Mouse (Mus musculus) liver (tissue): ENCODE measurements at regions not wholly inside any gene's neighbourhood (a gene's known extent, or its start where the extent isn't known, plus 50 kb on each side); places are given as distances from the start of the nearest gene placed in this dataset.

Source experiments
- DNase-seq: peaks from one replicate; pipeline ENCODE4 v3.0.0-alpha.2; 2020; ENCODE audit warnings: mixed read lengths

- no peak for DNase-seq
Measured at GRCm38 (mm10) chr14:99617374-99617773, 318.9 kb downstream of the Klf5 start.

- DNase-seq, result no peak
Measured at GRCm38 (mm10) chr14:99621538-99621937, 323.0 kb downstream of the Klf5 start.

DNA sequence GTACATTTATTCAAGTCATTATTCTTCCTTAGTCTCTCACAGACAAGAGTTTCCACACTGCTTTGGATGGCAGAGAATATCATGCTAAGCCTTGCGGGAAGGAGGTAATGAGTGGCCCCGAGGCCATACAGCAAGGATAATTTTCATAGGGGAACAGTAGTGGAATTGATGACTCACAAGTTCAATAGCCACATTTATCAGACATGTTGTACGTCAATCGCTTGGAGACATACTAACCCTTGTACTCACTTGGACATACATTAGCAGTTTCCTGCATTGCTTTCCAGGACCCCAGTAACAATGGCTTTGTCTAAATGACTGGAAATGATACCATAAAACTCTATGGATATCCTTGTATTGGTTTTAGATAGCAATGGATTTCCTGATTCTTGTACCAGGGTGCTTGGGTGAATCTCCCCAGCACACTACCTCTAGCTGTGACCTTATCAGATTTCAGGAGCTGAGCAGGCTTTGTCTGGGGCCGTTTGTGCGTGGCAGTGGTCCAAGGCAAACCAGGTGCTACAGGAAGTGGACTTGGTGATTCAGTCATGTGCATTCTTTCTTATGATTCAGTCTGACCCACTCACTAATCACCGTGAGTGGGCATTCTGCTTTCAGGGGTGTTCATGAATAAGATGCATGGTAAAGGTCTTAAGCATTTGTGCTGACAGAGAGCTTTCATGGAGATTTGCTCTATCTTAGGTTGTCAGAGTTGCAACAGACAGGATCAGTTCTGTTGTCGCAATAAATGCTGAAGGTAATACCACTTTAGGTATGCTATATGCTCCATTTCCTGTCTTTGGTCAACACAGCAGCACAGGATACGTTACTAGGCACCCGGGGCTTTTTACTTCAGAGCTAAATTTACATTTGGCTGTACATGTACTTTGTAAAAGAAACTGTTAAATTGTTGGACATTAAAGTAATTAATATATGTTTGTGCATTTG, 326.2 kb downstream of the Klf5 start:
- no peak for DNase-seq

- no peak for DNase-seq
Measured at GRCm38 (mm10) chr14:99627615-99628014, 329.1 kb downstream of the Klf5 start.

DNA sequence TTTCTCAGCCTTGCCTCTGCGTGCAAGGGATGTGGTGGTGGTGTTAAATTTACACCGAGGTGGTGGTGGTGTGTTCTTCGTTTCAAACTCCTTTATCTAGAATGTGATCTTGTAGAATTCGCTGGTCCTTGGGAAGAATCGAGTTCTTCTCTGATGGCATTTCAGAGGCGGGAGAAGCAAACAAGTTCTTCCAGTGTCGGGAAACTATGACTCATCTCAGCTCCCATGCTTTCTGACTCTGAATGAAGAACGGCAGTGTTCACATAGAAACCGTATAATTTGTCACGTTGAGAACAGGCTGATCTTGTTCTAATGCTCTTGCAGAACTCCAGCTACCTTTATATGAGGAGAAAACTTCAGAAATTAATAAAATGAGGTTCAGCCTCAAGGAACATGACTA, 332.6 kb downstream of the Klf5 start:
- no peak for DNase-seq

DNA sequence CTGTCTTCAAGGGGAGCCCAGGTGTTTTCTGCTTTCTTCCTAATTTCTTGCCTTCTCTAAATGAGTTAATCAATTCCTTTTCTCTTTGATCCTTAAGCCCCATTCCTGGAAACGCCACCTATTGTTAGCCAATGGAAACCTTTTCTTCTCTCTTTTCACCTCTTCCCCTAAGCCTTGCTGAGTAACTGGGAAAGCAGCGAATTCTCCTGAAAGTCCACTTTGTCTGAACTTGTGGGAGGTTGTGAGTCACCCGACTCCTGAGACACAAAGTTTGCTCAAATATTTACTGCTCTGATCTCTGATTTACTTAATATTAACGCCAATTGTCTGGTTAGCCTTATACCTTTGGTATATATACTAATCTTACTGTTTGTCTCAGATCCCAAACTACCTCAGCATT, 334.0 kb downstream of the Klf5 start:
- no peak for DNase-seq

DNA sequence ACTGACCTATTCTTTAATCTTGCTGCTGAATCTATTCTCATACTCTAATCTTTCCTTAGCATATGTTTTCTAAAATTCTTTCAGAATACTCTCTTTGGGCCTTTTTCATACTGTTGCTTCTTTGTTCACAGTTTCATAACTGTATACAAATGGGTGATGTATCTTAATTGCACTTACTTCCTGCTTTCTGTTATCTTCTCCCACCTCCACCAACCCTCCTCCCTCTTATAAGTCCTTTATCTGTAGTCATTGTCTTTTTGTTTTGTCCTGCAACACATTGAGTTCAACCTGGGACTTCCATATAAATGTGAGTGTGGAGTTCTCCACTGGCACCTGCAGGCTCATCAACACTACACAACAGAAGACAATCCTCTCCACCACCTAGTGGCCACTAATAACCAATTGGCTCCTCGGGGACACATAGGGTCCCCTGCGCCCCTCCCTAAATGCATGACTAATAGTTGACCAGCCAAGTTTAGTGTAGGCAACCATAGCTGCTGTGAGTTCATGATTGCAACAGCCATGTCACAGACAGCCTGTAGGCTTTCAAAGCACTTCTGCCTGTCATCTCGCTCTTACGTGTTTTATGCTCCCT, 337.2 kb downstream of the Klf5 start:
- no peak for DNase-seq

- no peak for DNase-seq
Measured at GRCm38 (mm10) chr14:99641475-99642453, 343.3 kb downstream of the Klf5 start.

- DNase-seq, result no peak
Measured at GRCm38 (mm10) chr14:99646323-99646722, 347.8 kb downstream of the Klf5 start.

GRCm38 (mm10) chr14:99674399-99674798, 375.9 kb downstream of the Klf5 start:
- DNase-seq, result no peak

- DNase-seq, result no peak
Measured at GRCm38 (mm10) chr14:99687062-99687806, 388.7 kb downstream of the Klf5 start.

DNA sequence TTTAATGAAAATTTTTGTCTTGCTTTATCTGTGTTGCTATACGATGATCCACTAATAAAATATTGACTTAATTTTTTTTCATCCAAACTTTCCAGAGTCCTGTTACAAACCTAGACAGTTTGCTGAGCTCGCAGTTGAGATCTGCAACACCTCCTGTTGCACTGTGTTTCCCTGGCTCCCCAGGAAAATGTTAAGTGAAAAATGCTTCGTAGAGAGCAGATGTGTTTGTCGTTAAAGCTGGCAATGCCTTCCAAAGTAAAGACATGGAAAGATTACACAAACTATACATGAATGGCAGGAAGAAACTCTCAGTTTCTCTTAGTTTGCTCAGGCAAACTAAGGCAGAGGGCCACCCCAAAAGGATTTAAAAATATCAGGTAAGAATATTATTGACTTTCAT, 389.9 kb downstream of the Klf5 start:
- no peak for DNase-seq

DNA sequence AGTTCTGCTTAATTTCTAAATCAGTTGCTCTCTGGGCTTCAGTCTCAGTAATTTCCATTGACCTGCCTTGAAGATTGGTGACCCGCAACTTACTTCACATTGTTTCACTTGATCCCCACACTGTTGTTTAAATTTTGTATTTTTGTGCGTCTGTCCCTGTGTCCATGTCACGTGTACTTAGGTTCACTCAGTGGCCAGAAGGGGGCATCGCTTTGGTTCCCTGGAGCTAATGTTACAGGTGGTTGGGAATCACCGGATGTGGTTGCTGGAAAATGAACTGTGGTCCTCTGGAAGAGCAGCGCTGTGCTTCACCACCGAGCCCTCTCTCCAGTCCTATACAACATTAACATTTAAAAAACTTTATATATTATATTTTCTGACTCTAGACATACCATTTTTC, 397.8 kb downstream of the Klf5 start:
- DNase-seq, result no peak

GRCm38 (mm10) chr14:99699545-99699944, 401.1 kb downstream of the Klf5 start:
- no peak for DNase-seq

DNA sequence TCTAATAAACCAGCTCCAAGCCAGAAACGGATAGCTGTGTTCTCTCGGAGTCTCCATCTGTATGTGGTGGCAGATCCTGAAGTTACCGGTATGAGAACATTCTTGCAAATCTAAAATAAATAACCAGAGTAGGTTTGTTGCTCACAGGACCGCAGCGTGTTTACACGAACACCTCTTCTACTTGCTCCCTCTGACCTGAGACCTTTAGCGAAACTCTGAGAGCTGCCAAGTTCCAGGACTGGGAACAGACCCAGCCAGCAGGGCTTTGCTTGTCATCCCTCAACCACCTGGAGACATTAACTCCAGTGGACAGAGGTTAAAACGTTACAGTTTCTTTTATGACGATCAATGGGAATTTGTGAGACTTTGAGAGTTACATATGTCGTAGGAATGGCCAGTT, 407.5 kb downstream of the Klf5 start:
- DNase-seq, result no peak

- no peak for DNase-seq
Measured at GRCm38 (mm10) chr14:99708066-99708465, 409.6 kb downstream of the Klf5 start.

DNA sequence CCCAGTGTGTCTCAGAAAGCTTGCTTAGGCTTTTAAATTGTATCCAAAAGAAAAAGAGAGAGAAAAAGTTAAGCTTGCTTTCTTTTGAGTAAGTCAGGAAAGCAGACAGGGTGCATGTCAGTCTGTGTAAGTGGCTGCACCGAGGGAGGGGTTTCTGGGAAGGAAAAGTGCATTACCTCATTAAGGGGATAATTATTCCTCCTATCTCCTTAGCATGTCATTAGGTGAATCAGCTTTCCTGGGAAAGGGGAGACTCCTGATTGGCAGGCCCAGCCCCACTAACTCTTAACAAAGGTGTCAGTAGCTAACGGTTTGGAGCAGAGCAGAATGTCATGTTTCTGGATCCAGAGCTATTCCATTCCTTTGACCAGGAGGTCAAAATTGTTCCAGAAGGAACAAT, 411.3 kb downstream of the Klf5 start:
- DNase-seq, result no peak

DNA sequence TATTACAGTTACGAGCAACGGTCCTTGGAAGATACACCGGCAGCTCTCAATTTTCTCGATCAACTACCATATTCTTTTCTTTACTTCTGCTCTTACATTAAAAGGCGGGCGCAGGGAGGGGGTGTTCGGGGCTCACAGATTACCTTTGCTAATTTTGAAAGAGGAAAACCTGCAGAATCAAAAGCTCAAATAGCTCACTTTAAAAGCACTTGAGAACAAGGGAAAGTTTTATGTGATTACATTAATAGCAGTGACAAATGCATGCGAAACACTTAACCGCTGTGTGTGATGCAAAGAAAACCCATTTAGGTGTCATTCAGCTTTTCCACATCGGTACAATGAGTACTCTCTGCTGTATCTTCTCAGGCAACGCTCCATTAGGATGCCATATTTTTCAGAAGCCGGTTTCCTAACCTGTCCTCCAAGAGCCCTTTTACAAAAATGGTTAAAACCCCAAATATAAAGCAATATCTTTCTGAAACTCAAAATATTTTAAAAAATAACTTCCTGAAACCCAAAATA, 412.2 kb downstream of the Klf5 start:
- no peak for DNase-seq

DNA sequence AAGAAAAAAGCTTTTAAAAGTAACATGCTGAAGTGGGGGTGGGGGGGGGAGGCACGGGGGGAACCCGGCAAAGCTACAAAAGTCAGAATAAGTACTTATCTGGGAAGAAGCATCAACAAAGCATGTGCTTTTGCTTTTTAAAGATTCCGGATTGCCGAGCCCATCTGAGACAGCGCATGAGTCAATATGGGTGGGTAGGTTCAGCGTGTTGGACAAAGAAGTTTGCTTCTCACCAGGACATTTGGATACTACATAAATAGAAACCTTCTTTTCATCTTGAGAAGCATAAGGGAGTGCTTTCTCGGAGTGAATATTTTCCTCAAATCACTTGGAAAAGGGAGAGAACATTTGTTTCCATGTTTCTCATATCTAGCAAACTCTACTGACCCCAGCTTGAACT, 414.1 kb downstream of the Klf5 start:
- DNase-seq, result no peak

DNA sequence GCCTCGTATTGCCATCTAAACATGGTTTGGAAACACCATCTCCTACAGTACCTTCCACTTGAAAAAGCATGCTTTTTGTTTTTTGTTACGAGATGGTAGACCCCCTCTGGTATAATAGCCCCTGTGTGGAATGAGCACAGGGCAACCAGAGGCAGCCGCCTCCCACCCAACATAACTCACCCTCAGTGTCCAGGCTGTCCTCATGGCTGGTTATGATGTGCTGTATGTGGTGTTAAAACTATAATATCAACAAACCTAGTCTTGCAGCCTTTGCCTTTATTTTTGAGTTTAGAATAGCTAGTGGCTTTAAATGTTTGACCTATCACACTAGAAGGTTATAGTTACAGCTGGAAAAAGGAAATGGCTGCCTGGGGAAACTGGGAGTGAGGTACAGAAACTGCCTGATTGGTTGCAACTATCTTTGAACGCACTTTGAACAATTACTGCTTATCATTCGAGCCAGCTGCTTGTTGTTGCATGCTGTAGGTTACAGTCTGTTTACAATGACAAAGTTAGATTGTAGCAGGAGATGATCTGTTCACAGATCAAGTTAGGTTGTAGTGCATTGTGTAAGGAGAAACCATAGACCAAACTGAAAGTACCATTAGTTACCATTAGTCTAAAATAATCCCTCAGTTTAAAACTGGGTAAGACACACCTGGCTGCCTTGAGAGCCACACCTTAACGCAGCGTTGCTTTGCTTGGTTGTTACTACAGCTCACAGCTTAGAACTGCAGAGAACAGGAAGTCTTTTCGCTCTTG, 414.8 kb downstream of the Klf5 start:
- DNase-seq, result no peak

DNA sequence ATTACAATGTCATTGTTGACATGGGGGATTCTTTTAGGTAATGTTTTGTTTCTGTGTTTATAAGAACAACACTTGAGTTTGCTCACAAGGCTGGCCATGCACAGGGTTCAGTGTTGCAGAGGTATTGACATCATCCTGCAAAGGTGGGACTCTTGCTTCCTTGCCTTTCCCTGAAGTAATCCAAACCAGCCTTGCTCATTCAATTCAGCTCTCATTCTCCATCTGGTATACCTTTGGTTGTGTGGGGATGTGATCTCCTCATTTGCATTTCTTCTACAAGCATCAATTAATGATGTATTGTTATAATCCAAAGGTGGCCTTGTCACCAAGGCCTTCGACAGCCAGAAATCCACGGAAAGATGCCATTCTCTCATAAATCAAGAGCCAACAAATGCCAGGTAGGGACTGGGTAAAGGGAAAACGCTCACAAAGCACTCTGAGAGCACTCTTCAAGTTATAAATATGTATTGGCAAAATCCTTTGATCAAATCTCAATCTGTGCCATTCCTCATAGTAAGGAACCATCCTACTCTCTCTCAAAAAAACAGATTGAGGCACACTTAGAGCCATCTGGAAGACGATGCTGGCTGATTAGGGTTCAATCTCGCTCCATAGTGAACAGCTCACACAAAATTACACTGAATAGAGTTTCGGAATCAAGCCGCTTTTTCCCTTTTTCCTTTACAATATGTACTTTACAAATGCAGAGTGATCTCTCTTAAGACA, 435.1 kb downstream of the Klf5 start:
- DNase-seq, result no peak
